Mouse (Mus musculus) bone marrow, adult 2 months (tissue): Measurements from ENCODE around the gene Ercc6.

ENCODE experiments used
- CTCF ChIP-seq: fragments of 200-500 bp; IDR thresholded peaks from 2 replicates; pipeline ENCODE4 v1.5.1; 2011; ENCODE audit warnings: low read length, control low read depth; ENCODE audit not compliant: control insufficient read depth, insufficient read depth
- POLR2A ChIP-seq: fragments of 200-500 bp; IDR thresholded peaks from 2 replicates; pipeline ENCODE4 v1.6.1; 2011; ENCODE audit warnings: low read depth, mild to moderate bottlenecking, control low read depth, low read length, borderline replicate concordance; ENCODE audit not compliant: control insufficient read depth

DNA sequence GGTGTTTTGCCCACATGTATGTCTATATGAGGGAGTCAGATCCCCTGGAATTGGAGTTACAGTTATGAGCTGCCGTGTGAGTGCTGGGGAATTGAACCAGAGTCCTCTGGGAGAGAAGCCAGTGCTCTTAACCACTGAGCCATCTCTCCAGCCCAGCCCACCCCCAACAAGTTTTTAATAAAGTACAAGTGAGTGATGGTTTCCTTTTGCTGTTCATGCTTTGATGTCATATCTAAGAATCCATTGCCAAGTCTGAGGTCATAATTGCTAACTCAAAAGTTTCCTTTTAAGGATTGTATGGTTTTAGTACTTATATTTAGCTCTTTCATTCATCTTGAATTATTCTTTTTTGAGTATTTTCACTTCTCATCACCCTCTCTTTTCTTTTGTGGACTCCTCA lies 9.4 kb upstream of the Ercc6 start:
- TF ChIP-seq POLR2A (no peak), CTCF (no peak)
